Mouse (Mus musculus): ENCODE results near the gene Smug1. TPM values are rescaled to one million over a fixed set of nuclear protein-coding genes. Genes with fewer than 3 reads are reported as not detected.

Gene Smug1
- polyA plus RNA-seq (2014; fragmentation: Illumina TruSeq; extraction: RNeasy Lipid Tissue Mini Kit (QIAGEN cat#74804); ENCODE audit: insufficient read depth, low read depth, low replicate concordance) = 6.3 TPM

GRCm38 (mm10) chr15:103167042-103167615 is at the start of gene Smug1:
Gene Smug1, minus strand, starts transcription at chr15:103167092.

Other genes starting within 250 kb of the Smug1 start
- not detected for gene Hoxc13, start 246.0 kb downstream of the Smug1 start, polyA plus RNA-seq (2014; fragmentation: Illumina TruSeq; extraction: RNeasy Lipid Tissue Mini Kit (QIAGEN cat#74804); ENCODE audit: insufficient read depth, low read depth, low replicate concordance)
- gene Hoxc12, start 230.3 kb downstream of the Smug1 start, polyA plus RNA-seq (2014; fragmentation: Illumina TruSeq; extraction: RNeasy Lipid Tissue Mini Kit (QIAGEN cat#74804); ENCODE audit: insufficient read depth, low read depth, low replicate concordance) = not detected
- gene Hoxc11, start 212.7 kb downstream of the Smug1 start, polyA plus RNA-seq (2014; fragmentation: Illumina TruSeq; extraction: RNeasy Lipid Tissue Mini Kit (QIAGEN cat#74804); ENCODE audit: insufficient read depth, low read depth, low replicate concordance) = not detected
- gene Hoxc10, start 200.3 kb downstream of the Smug1 start, polyA plus RNA-seq (2014; fragmentation: Illumina TruSeq; extraction: RNeasy Lipid Tissue Mini Kit (QIAGEN cat#74804); ENCODE audit: insufficient read depth, low read depth, low replicate concordance) = not detected
- gene Hoxc5, start 199.6 kb downstream of the Smug1 start, polyA plus RNA-seq (2014; fragmentation: Illumina TruSeq; extraction: RNeasy Lipid Tissue Mini Kit (QIAGEN cat#74804); ENCODE audit: insufficient read depth, low read depth, low replicate concordance) = 0.30 TPM
- not detected for gene Hoxc9, start 190.7 kb downstream of the Smug1 start, polyA plus RNA-seq (2014; fragmentation: Illumina TruSeq; extraction: RNeasy Lipid Tissue Mini Kit (QIAGEN cat#74804); ENCODE audit: insufficient read depth, low read depth, low replicate concordance)
- not detected for gene Hoxc8, start 176.5 kb downstream of the Smug1 start, polyA plus RNA-seq (2014; fragmentation: Illumina TruSeq; extraction: RNeasy Lipid Tissue Mini Kit (QIAGEN cat#74804); ENCODE audit: insufficient read depth, low read depth, low replicate concordance)
- not detected for gene Hoxc6, start 168.8 kb downstream of the Smug1 start, polyA plus RNA-seq (2014; fragmentation: Illumina TruSeq; extraction: RNeasy Lipid Tissue Mini Kit (QIAGEN cat#74804); ENCODE audit: insufficient read depth, low read depth, low replicate concordance)
- 0.11 TPM for gene Hoxc4, start 148.2 kb downstream of the Smug1 start, polyA plus RNA-seq (2014; fragmentation: Illumina TruSeq; extraction: RNeasy Lipid Tissue Mini Kit (QIAGEN cat#74804); ENCODE audit: insufficient read depth, low read depth, low replicate concordance)
- gene Cbx5, start 72.7 kb upstream of the Smug1 start, polyA plus RNA-seq (2014; fragmentation: Illumina TruSeq; extraction: RNeasy Lipid Tissue Mini Kit (QIAGEN cat#74804); ENCODE audit: insufficient read depth, low read depth, low replicate concordance) = 17.2 TPM
- 168 TPM for gene Hnrnpa1, start 73.3 kb upstream of the Smug1 start, polyA plus RNA-seq (2014; fragmentation: Illumina TruSeq; extraction: RNeasy Lipid Tissue Mini Kit (QIAGEN cat#74804); ENCODE audit: insufficient read depth, low read depth, low replicate concordance)
- gene Nfe2, start 91.3 kb upstream of the Smug1 start, polyA plus RNA-seq (2014; fragmentation: Illumina TruSeq; extraction: RNeasy Lipid Tissue Mini Kit (QIAGEN cat#74804); ENCODE audit: insufficient read depth, low read depth, low replicate concordance) = 6.2 TPM
- gene Copz1, start 105.6 kb upstream of the Smug1 start, polyA plus RNA-seq (2014; fragmentation: Illumina TruSeq; extraction: RNeasy Lipid Tissue Mini Kit (QIAGEN cat#74804); ENCODE audit: insufficient read depth, low read depth, low replicate concordance) = 100 TPM
- gene Gpr84, start 143.5 kb upstream of the Smug1 start, polyA plus RNA-seq (2014; fragmentation: Illumina TruSeq; extraction: RNeasy Lipid Tissue Mini Kit (QIAGEN cat#74804); ENCODE audit: insufficient read depth, low read depth, low replicate concordance) = not detected
- gene Zfp385a, start 173.0 kb upstream of the Smug1 start, polyA plus RNA-seq (2014; fragmentation: Illumina TruSeq; extraction: RNeasy Lipid Tissue Mini Kit (QIAGEN cat#74804); ENCODE audit: insufficient read depth, low read depth, low replicate concordance) = 5.1 TPM
- gene Itga5, start 199.7 kb upstream of the Smug1 start, polyA plus RNA-seq (2014; fragmentation: Illumina TruSeq; extraction: RNeasy Lipid Tissue Mini Kit (QIAGEN cat#74804); ENCODE audit: insufficient read depth, low read depth, low replicate concordance) = 14.7 TPM